14 mouse cellular contexts compared by ENCODE assay signal in genomic region chr10:34320809-34321208, GRCm38 (mm10).
"Had no signal": no experiment of that assay in that cellular context is flagged by ENCODE, and none has a peak within 500 bp of the region (broad histone marks: within the 10 kb centered on the region; RNA-seq: fewer than 3 reads in every experiment).

No protein-coding gene starts in this region.

- H3K9me3 ChIP-seq: kidney, embryonic 15.5 days; liver, embryonic 13.5 days had no signal

- H3K27ac ChIP-seq: kidney, embryonic 15.5 days; left cerebral cortex, adult 2 months; liver, embryonic 13.5 days had no signal

- H3K9ac ChIP-seq: kidney, embryonic 15.5 days; liver, embryonic 13.5 days; lung, embryonic 14.5 days had no signal

- H3K4me2 ChIP-seq: kidney, embryonic 15.5 days; liver, embryonic 13.5 days; lung, embryonic 14.5 days; midbrain, embryonic 11.5 days had no signal

- H3K4me3 ChIP-seq: kidney, embryonic 15.5 days; left cerebral cortex, adult 2 months; liver, embryonic 13.5 days had no signal

- H3K36me3 ChIP-seq: liver, embryonic 13.5 days had no signal

- DNase-seq: kidney, adult 11 months; kidney, adult 8-10 months; kidney, postnatal 10 days; kidney, postnatal 36 days; layer of hippocampus, postnatal 36 days; liver, embryonic 13.5 days; lung, embryonic 14.5 days; lung, postnatal 4 days; midbrain, embryonic 14.5 days; thymus, adult 18-20 months; thymus, postnatal 36 days had no signal

- H3K27me3 ChIP-seq: kidney, embryonic 15.5 days; liver, embryonic 13.5 days had no signal
